Mouse (Mus musculus) limb, embryonic 11.5 days (tissue): ENCODE measurements around the gene Kremen2. TPM values are rescaled to one million over a fixed set of nuclear protein-coding genes. Genes with fewer than 3 reads are reported as not detected.

Source experiments
- ATAC-seq: fragments of 200-750 bp; cut with Nextera tagmentation; 2 replicates; pipeline ENCODE4 v1.8.0; 2017; ENCODE audit warnings: low read depth; ENCODE audit not compliant: insufficient number of reproducible peaks, low FRiP score, low TSS enrichment
- DNase-seq: peaks from one replicate; pipeline ENCODE4 v3.0.0-alpha.2; 2015; ENCODE audit warnings: low spot score
- H3K27ac ChIP-seq: fragments of 300-500 bp; sonication (generic); replicated peaks from 2 replicates; pipeline ENCODE4 v1.5.1; 2014; ENCODE audit warnings: low read depth, mild to moderate bottlenecking, low read length
- H3K27me3 ChIP-seq: fragments of 300-500 bp; sonication (generic); 2 replicates; pipeline ENCODE4 v1.6.1; 2014; ENCODE audit warnings: mild to moderate bottlenecking, low read length, mixed read lengths; ENCODE audit not compliant: control insufficient read depth, insufficient read depth
- H3K36me3 ChIP-seq: fragments of 300-500 bp; sonication (generic); 2 replicates; pipeline ENCODE4 v1.6.1; 2014; ENCODE audit warnings: mild to moderate bottlenecking, low read length, moderate library complexity, mixed read lengths; ENCODE audit not compliant: control insufficient read depth, insufficient read depth
- H3K4me1 ChIP-seq: fragments of 300-500 bp; sonication (generic); 2 replicates; pipeline ENCODE4 v1.6.1; 2014; ENCODE audit warnings: low read length, mixed read lengths; ENCODE audit not compliant: control insufficient read depth, insufficient read depth
- H3K4me2 ChIP-seq: fragments of 300-500 bp; sonication (generic); 2 replicates; pipeline ENCODE4 v1.6.1; 2014; ENCODE audit warnings: low read depth, mild to moderate bottlenecking, moderate library complexity; ENCODE audit not compliant: severe bottlenecking
- H3K4me3 ChIP-seq: fragments of 300-500 bp; sonication (generic); 2 replicates; pipeline ENCODE4 v1.5.1; 2014; ENCODE audit warnings: low read depth, low read length
- H3K9ac ChIP-seq: fragments of 300-500 bp; sonication (generic); 2 replicates; pipeline ENCODE4 v1.6.1; 2014; ENCODE audit warnings: mild to moderate bottlenecking, low read length
- H3K9me3 ChIP-seq: fragments of 300-500 bp; sonication (generic); 2 replicates; pipeline ENCODE4 v1.6.1; 2016; ENCODE audit warnings: low read length; ENCODE audit not compliant: control insufficient read depth
- WGBS: fragments of 180-500 bp; shearing (Covaris S2); extraction: QIAGEN DNeasy Blood & Tissue Kit; methylation state at CpG from one replicate; pipeline ENCODE4 v1.1.7; 2014; 5-methylcytosine and 5-hydroxymethylcytosine counted together
- polyA plus RNA-seq: library from polyadenylated mRNA; unstranded; fragments of >200 nt; fragmentation: Nextera tagmentation; extraction: Ambion mirVana; gene quantifications from 2 replicates; pipeline ENCODE4 v1.2.1, GENCODE M21; 2014

Kremen2 gene
- 14.8 and 16.2 TPM in 2 replicates for polyA plus RNA-seq

DNA sequence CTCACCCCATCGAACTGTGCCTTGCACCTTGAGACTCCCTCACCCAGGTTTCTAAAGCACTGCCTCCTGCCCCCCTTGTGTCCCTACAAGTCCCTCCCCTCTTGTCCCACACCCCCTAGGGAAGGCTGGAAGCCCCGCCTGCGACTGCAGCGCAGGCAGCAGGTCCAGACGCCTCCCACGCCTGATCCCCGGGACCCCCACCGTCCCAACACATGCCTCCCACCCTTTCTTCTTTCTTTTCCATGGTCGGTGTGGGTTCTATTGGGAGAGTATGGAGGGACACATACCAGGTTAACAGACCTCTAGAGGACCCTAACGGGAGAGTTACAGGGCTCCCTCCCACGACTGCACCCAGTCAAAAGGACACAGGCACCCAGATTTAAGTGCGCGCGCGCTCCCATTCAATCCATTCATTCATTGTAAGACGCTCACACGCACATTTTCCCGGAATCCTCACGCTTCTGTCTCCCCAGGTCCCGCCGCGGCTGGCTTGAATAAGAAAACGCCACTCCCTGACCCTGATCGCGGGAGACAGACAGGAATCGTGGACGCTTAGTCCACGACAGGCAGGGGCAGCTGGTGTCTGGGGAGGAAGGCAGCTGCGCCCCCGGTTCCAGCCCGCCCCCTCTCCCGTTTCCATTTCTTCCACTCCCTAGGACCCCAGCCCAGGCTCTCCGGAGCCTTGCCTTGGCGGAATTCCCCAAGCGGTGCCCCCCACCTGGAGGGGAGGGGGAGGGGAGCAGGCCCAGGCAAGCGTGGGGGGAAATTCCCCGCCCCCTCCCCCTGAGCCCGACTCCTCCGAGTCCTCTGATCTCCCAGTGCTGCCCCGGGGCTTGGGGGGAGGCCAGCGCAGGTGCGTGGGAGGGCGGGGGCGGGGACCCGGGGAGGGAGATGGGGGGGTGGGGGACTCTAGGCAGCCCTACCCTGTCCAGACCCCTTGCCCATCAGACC is at the start of gene Kremen2:
Gene Kremen2, minus strand, starts transcription at position 533 of the 951 bp plus-strand sequence.
- Histone ChIP-seq H3K27ac (no peak within 1 kb of the TSS), H3K27me3 (peaks cover 68% of the 10 kb centered on the region), H3K4me1 (peaks cover 19% of the 10 kb centered on the region), H3K4me2 (peak within 1 kb of the TSS; percentile 62), H3K4me3 (peak within 1 kb of the TSS; percentile 26), H3K9ac (peak within 1 kb of the TSS; percentile 37), H3K9me3 (peaks cover 4% of the 10 kb centered on the region; the same call in 1 of the 2 replicates), H3K36me3 (no peaks in the 10 kb centered on the region)
- DNase-seq = peak; percentile 48
- ATAC-seq = peak; percentile 27; the same call in 1 of the 2 replicates
- WGBS = under 1% methylated on average over 42 of the region's 45 CpGs

- Histone ChIP-seq H3K4me3 (no peak overlapping the region), H3K9ac (no peak overlapping the region), H3K27me3 (no peaks in the 10 kb centered on the region), H3K4me1 (0 out of 2 replicates have a peak, but pooled peaks cover 5% of the 10 kb centered on the region), H3K4me2 (no peak overlapping the region), H3K9me3 (no peaks in the 10 kb centered on the region), H3K27ac (no peak overlapping the region), H3K36me3 (no peaks in the 10 kb centered on the region)
- ATAC-seq = no peak
- 95% methylated on average over 8 of the region's 8 CpGs for WGBS
- DNase-seq = no peak
Observed at GRCm38 (mm10) chr17:23795323-23795722, 49.7 kb upstream of the Kremen2 start.

GRCm38 (mm10) chr17:23791079-23791357 is 45.4 kb upstream of the Kremen2 start:
- H3K4me3 ChIP-seq = peak overlapping the region; percentile 37
- 50% methylated on average over 2 of the region's 2 CpGs for WGBS
- no peaks in the 10 kb centered on the region for H3K27me3 ChIP-seq
- H3K36me3 ChIP-seq = no peaks in the 10 kb centered on the region
- H3K9me3 ChIP-seq = no peaks in the 10 kb centered on the region
- H3K4me2 ChIP-seq = peak overlapping the region; percentile 65
- DNase-seq = no peak
- ATAC-seq = no peak; the same call in 1 of the 2 replicates
- 0 out of 2 replicates have a peak, but pooled peaks cover 5% of the 10 kb centered on the region for H3K4me1 ChIP-seq
- H3K27ac ChIP-seq = peak overlapping the region; percentile 95
- H3K9ac ChIP-seq = peak overlapping the region; percentile 86

DNA sequence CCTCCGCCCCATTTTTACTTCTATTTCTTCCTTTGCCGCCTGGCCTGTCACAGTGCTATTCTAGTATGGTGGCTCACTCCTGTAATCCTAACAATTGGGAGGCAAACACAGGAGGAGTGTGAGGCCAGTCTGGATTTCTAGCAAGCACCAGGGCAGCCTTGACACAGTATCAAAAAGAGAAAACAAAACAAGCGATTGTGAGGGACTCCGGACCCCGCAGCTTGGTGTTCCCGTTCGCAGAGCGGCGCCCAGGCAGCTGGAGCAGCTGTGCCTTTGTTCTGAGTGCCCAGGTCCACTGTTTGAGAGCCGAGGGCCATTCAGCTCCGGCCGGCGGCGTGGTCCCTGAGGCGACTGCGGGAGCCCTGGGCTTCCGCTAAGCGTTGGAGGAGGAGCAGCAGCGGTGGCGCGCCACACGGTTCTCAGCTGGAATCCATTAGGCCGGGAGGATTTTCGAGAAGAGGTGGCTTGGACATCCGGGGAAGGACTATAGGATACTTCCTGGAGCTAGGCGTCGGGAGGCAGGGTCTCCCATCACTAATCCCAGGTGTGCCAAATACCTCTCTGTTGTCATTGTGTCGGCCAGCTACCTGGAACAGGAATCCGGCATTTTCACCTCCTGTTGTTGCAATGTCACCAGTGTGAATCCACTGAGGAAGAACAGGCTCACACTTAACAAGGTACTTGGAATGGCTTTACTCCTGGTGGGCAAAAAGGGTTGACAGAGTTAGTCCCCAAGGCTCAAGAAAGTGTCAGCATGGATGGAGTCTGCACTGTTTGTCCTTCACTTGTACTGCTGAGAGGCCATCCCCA is 44.8 kb upstream of the Kremen2 start, which contains the start of gene Srrm2:
Gene Srrm2, plus strand, starts transcription at position 264 of the 810 bp plus-strand sequence.
- Histone ChIP-seq H3K4me3 (peak within 1 kb of the TSS; percentile 37), H3K27me3 (no peaks in the 10 kb centered on the region), H3K9me3 (no peaks in the 10 kb centered on the region), H3K36me3 (no peaks in the 10 kb centered on the region), H3K27ac (peak within 1 kb of the TSS; percentile 95), H3K4me1 (0 out of 2 replicates have a peak, but pooled peaks cover 5% of the 10 kb centered on the region), H3K9ac (peak within 1 kb of the TSS; percentile 86), H3K4me2 (peak within 1 kb of the TSS; percentile 65)
- ATAC-seq (peak; percentile 56), DNase-seq (peak; percentile 87)
- WGBS = 1% methylated on average over 29 of the region's 29 CpGs

DNA sequence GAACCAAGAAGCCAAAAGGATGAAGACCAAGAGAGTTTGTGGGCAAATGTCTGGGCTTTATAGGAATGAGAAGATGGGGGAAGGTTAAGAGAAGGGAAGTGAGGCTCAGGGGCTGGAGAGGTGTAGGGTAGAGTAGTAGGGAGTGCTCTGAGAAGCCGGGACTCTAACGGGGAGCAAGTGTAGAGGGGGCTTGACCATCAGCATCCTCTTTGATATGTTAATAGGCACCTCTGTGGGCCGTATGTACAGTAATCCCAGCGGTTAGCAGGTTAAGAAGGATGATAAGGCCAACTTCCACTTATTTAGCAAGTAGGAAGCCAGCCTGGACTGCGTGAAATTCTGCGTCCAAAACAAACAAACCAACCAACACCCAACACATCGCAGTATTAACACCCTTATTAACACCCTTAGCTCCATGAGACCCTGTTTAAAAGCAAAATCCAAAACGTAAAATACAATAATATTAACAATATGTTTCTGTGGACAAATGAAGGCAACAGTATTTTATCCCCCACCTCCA is 44.2 kb upstream of the Kremen2 start:
- Histone ChIP-seq H3K9me3 (no peaks in the 10 kb centered on the region), H3K4me3 (peak overlapping the region; percentile 37), H3K4me2 (peak overlapping the region; percentile 65), H3K9ac (peak overlapping the region; percentile 86), H3K27ac (peak overlapping the region; percentile 95), H3K36me3 (no peaks in the 10 kb centered on the region), H3K4me1 (0 out of 2 replicates have a peak, but pooled peaks cover 5% of the 10 kb centered on the region), H3K27me3 (no peaks in the 10 kb centered on the region)
- ATAC-seq = no peak
- WGBS = 16% methylated on average over 8 of the region's 8 CpGs
- DNase-seq = peak; percentile 32

- Histone ChIP-seq H3K4me3 (no peak overlapping the region), H3K27me3 (no peaks in the 10 kb centered on the region), H3K4me1 (0 out of 2 replicates have a peak, but pooled peaks cover 5% of the 10 kb centered on the region), H3K9ac (no peak overlapping the region), H3K36me3 (no peaks in the 10 kb centered on the region), H3K4me2 (no peak overlapping the region), H3K27ac (no peak overlapping the region), H3K9me3 (no peaks in the 10 kb centered on the region)
- DNase-seq (no peak), ATAC-seq (no peak)
- 90% methylated on average over 4 of the region's 4 CpGs for WGBS
Observed at GRCm38 (mm10) chr17:23788973-23789372, 43.3 kb upstream of the Kremen2 start.

- Histone ChIP-seq H3K4me3 (peak overlapping the region; percentile 60; the same call in 1 of the 2 replicates), H3K4me1 (0 out of 2 replicates have a peak, but pooled peaks cover 5% of the 10 kb centered on the region), H3K9me3 (no peaks in the 10 kb centered on the region), H3K4me2 (peak overlapping the region; percentile 76), H3K27me3 (no peaks in the 10 kb centered on the region), H3K27ac (no peak overlapping the region), H3K9ac (no peak overlapping the region), H3K36me3 (no peaks in the 10 kb centered on the region)
- ATAC-seq (no peak), DNase-seq (peak; percentile 39)
- WGBS = 21% methylated on average over 13 of the region's 13 CpGs
Observed at GRCm38 (mm10) chr17:23786510-23786931, 40.9 kb upstream of the Kremen2 start.
